14 mouse cellular contexts compared by ENCODE assay signal in the genomic region with DNA sequence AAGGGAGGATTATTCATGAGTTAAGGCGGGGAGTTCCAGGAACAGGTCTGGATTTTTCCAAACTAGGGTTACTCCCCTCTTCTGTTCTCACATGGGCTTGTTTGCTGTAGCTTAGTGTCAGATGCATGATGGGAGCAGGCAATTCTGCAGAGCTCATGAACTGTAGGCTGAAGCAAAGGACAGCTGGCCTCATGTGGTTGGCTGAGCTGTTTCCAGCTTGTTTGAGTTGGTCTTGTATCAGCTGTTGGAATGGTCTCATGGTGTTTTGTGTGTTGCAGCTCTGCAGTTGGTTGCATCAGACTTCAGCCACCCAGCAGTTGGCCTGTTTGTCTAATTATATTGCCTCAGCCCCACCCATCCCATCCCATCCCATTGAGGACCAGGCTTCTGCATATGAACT.
A peak's percentile ranks its signal among the peaks of the same experiment; 100 is the strongest.
DNase-seq lines count a peak whose midpoint lies in the region; TF ChIP-seq lines count a peak whose summit lies in the region.
"Had no signal": no experiment of that assay in that cellular context is flagged by ENCODE, and none has a peak within 500 bp of the region (broad histone marks: within the 10 kb centered on the region; RNA-seq: fewer than 3 reads in every experiment).

No protein-coding gene starts in this region.

- no peak for TF ChIP-seq POLR2A in lung, adult 2 months (IDR thresholded peaks at IDR 0.05; ENCODE audit: borderline replicate concordance, extremely low read depth, low read depth, low read length)
- peak; percentile 22 for TF ChIP-seq POLR2A in myocyte (IDR thresholded peaks at IDR 0.05; ENCODE audit: insufficient read length, low read depth)

- H3K4me1 ChIP-seq in lung, adult 2 months (ENCODE audit: control insufficient read depth, insufficient read depth, low read length) = no peaks in the 10 kb centered on the region
- H3K4me1 ChIP-seq: liver, embryonic 15.5 days had no signal

- intact Hi-C loops in heart, postnatal 25 days (cut with DNase I) = no loop called here

- no peak overlapping the region for H3K4me3 ChIP-seq in lung, adult 2 months (replicated peaks; ENCODE audit: extremely low read depth, low read depth, low read length)
- H3K4me3 ChIP-seq in myocyte = no peak overlapping the region
- H3K4me3 ChIP-seq: liver, embryonic 15.5 days; neural tube, embryonic 13.5 days had no signal

- peak overlapping the region; percentile 24 for H3K4me2 ChIP-seq in myocyte (ENCODE audit: low read depth)
- H3K4me2 ChIP-seq: liver, embryonic 15.5 days; neural tube, embryonic 13.5 days had no signal

- H3K36me3 ChIP-seq in myocyte (ENCODE audit: control insufficient read depth, insufficient read depth) = no peaks in the 10 kb centered on the region
- H3K36me3 ChIP-seq: liver, embryonic 15.5 days; neural tube, embryonic 13.5 days had no signal

- 74% methylated on average over 1 of the region's 1 CpGs for WGBS in lung, adult 2 months

- no peak for TF ChIP-seq CTCF in lung, adult 2 months (IDR thresholded peaks at IDR 0.05; ENCODE audit: insufficient read depth, low read length)

- H3K27me3 ChIP-seq in myocyte (ENCODE audit: control insufficient read depth, insufficient read depth, insufficient read length) = no peaks in the 10 kb centered on the region
- H3K27me3 ChIP-seq: liver, embryonic 15.5 days; neural tube, embryonic 13.5 days had no signal

- peak; percentile 15 for DNase-seq in gastrocnemius, adult 18-20 months (ENCODE audit: low spot score)
- no peak for DNase-seq in gastrocnemius, postnatal 25 days
- DNase-seq in lung, adult 18-20 months = peak; percentile 26 to 36
- DNase-seq in lung, adult 2 months = no peak
- DNase-seq in heart, postnatal 25 days (ENCODE audit: low spot score) = peak; percentile 48
- no peak for DNase-seq in natural killer cell, adult 2 months (ENCODE audit: low spot score in 2 of 2)
- DNase-seq in layer of hippocampus, adult 9-10 months (ENCODE audit: low spot score) = no peak
- DNase-seq: adrenal gland, postnatal 10 days; cerebellum, adult 11 months; cerebellum, postnatal 25 days; right cerebral cortex, postnatal 4 days had no signal

- no peaks in the 10 kb centered on the region for H3K79me2 ChIP-seq in myocyte (ENCODE audit: control insufficient read depth, insufficient read depth)

- H3ac ChIP-seq in myocyte (ENCODE audit: control insufficient read depth, insufficient read length) = no peak overlapping the region

TF ChIP-seq in myocyte, 11 proteins besides CTCF, POLR2A, EP300 and RAD21:
- TF ChIP-seq TCF3 (IDR thresholded peaks at IDR 0.05; ENCODE audit: insufficient read length, low read depth) (peak; percentile 11), USF1 (IDR thresholded peaks at IDR 0.05; ENCODE audit: low read depth) (no peak), MYOD1 (IDR thresholded peaks at IDR 0.05; ENCODE audit: control insufficient read depth in 1 of 3, insufficient read length in 2 of 3, low read depth in 2 of 3) (peak; percentile 43 to 95 (median 83)), SRF (IDR thresholded peaks at IDR 0.05; ENCODE audit: control insufficient read depth, insufficient read length, low read depth) (no peak), MYOG (IDR thresholded peaks at IDR 0.05; ENCODE audit: control insufficient read depth in 1 of 3, insufficient read depth in 1 of 3, insufficient read length in 2 of 3, low read depth in 2 of 3) (peak; percentile 71 to 95 (median 92)), MAX (IDR thresholded peaks at IDR 0.05; ENCODE audit: low read depth) (peak; percentile 76), CEBPB (IDR thresholded peaks at IDR 0.05; ENCODE audit: insufficient read depth, poor library complexity, severe bottlenecking) (peak; percentile 96), POLR2AphosphoS2 (IDR thresholded peaks at IDR 0.05; ENCODE audit: insufficient read length, low read depth) (peak; percentile 34), E2F4 (IDR thresholded peaks at IDR 0.05; ENCODE audit: insufficient read depth) (no peak), REST (IDR thresholded peaks at IDR 0.05; ENCODE audit: insufficient read depth, insufficient read length) (no peak), TCF12 (IDR thresholded peaks at IDR 0.05; ENCODE audit: insufficient read depth, poor library complexity, severe bottlenecking) (peak; percentile 64)

Comparison
In these comparisons a context has a peak if more than half of its experiments do, and no peak if none do; other contexts are left out.
1. DNase-seq: peak in gastrocnemius, adult 18-20 months (single experiment), lung, adult 18-20 months (2 of 2) and heart, postnatal 25 days (single experiment); none in gastrocnemius, postnatal 25 days (single experiment), lung, adult 2 months (single experiment), natural killer cell, adult 2 months (0 of 2) and layer of hippocampus, adult 9-10 months (single experiment).